Mouse (Mus musculus) limb, embryonic 14.5 days (tissue): ENCODE results near the gene Selenof. TPM values are rescaled to one million over a fixed set of nuclear protein-coding genes. Genes with fewer than 3 reads are reported as not detected.

Experiments used
- ATAC-seq: fragments of 200-750 bp; cut with Nextera tagmentation; 2 replicates; pipeline ENCODE4 v1.8.0; 2017; ENCODE audit warnings: low read depth, moderate number of reproducible peaks, moderate TSS enrichment; ENCODE audit not compliant: low FRiP score
- DNase-seq: peaks from one replicate; pipeline ENCODE4 v3.0.0-alpha.2; 2015; ENCODE audit warnings: low spot score
- H3K27ac ChIP-seq: fragments of 300-500 bp; sonication (generic); replicated peaks from 2 replicates; pipeline ENCODE4 v1.5.1; 2014; ENCODE audit warnings: low read depth, mild to moderate bottlenecking, low read length, moderate library complexity, mixed read lengths
- H3K27me3 ChIP-seq: fragments of 300-500 bp; sonication (generic); 2 replicates; pipeline ENCODE4 v1.6.1; 2014; ENCODE audit warnings: low read length, mixed read lengths; ENCODE audit not compliant: control insufficient read depth, insufficient read depth
- H3K36me3 ChIP-seq: fragments of 300-500 bp; sonication (generic); 2 replicates; pipeline ENCODE4 v1.6.1; 2014; ENCODE audit warnings: mild to moderate bottlenecking, low read length, moderate library complexity, mixed read lengths; ENCODE audit not compliant: control insufficient read depth, insufficient read depth
- H3K4me1 ChIP-seq: fragments of 300-500 bp; sonication (generic); 2 replicates; pipeline ENCODE4 v1.6.1; 2014; ENCODE audit warnings: antibody characterized with exemption, low read length, mixed read lengths; ENCODE audit not compliant: control insufficient read depth, insufficient read depth
- H3K4me2 ChIP-seq: fragments of 300-500 bp; sonication (generic); replicated peaks from 2 replicates; pipeline ENCODE4 v1.6.1; 2014; ENCODE audit warnings: low read depth, mild to moderate bottlenecking, low read length, moderate library complexity; ENCODE audit not compliant: severe bottlenecking
- H3K4me3 ChIP-seq: fragments of 300-500 bp; sonication (generic); replicated peaks from 2 replicates; pipeline ENCODE4 v1.5.1; 2014; ENCODE audit warnings: low read length
- H3K9ac ChIP-seq: fragments of 300-500 bp; sonication (generic); 2 replicates; pipeline ENCODE4 v1.6.1; 2014; ENCODE audit warnings: mild to moderate bottlenecking, low read depth, low read length, moderate library complexity; ENCODE audit not compliant: severe bottlenecking
- H3K9me3 ChIP-seq: fragments of 300-500 bp; sonication (generic); 2 replicates; pipeline ENCODE4 v1.6.1; 2016; ENCODE audit warnings: low read length; ENCODE audit not compliant: control insufficient read depth
- POLR2A ChIP-seq: fragments of 200-500 bp; IDR thresholded peaks from 2 replicates; pipeline ENCODE4 v1.8.0; 2012; ENCODE audit warnings: inconsistent platforms, mild to moderate bottlenecking, moderate library complexity, borderline replicate concordance; ENCODE audit not compliant: insufficient read depth, insufficient read length; ENCODE audit errors: extremely low read depth
- WGBS: fragments of 180-500 bp; shearing (Covaris S2); extraction: QIAGEN DNeasy Blood & Tissue Kit; methylation state at CpG from one replicate; pipeline ENCODE4 v1.1.7; 2014; 5-methylcytosine and 5-hydroxymethylcytosine counted together
- polyA plus RNA-seq, 2 experiments: library from polyadenylated mRNA; depleted of rRNA in 1 of 2; stranded (reverse) in 1 of 2; unstranded in 1 of 2; fragments of >200 nt; fragmentation: Nextera tagmentation in 1 of 2; extraction: Ambion mirVana in 1 of 2; gene quantifications; 2 replicates each; pipeline versions ENCODE4 v1.2.1 to v1.2.3; 2012 to 2014

The Selenof gene
- polyA plus RNA-seq, 2 experiments = 424 to 555 TPM

GRCm38 (mm10) chr3:144589189-144589890, 19.2 kb downstream of the Selenof start:
- Histone ChIP-seq H3K9me3 (no peaks in the 10 kb centered on the region), H3K9ac (no peak overlapping the region), H3K4me3 (no peak overlapping the region), H3K36me3 (peaks cover 51% of the 10 kb centered on the region), H3K27me3 (no peaks in the 10 kb centered on the region), H3K27ac (no peak overlapping the region), H3K4me1 (peaks cover 11% of the 10 kb centered on the region; the same call in 1 of the 2 replicates), H3K4me2 (no peak overlapping the region)
- 87% methylated on average over 8 of the region's 8 CpGs for WGBS
- ATAC-seq = no peak
- TF ChIP-seq POLR2A = no peak
- DNase-seq = no peak

GRCm38 (mm10) chr3:144592992-144593785, 23.1 kb downstream of the Selenof start:
- 87% methylated on average over 9 of the region's 9 CpGs for WGBS
- no peak for TF ChIP-seq POLR2A
- ATAC-seq (no peak), DNase-seq (no peak)
- Histone ChIP-seq H3K27ac (no peak overlapping the region), H3K4me3 (no peak overlapping the region), H3K4me1 (no peaks in the 10 kb centered on the region), H3K9me3 (no peaks in the 10 kb centered on the region), H3K36me3 (peaks cover 70% of the 10 kb centered on the region), H3K27me3 (no peaks in the 10 kb centered on the region), H3K4me2 (no peak overlapping the region), H3K9ac (no peak overlapping the region)

GRCm38 (mm10) chr3:144597121-144597520, 27.0 kb downstream of the Selenof start:
- WGBS = 82% methylated on average over 4 of the region's 4 CpGs
- Histone ChIP-seq H3K27me3 (no peaks in the 10 kb centered on the region), H3K36me3 (peaks cover 71% of the 10 kb centered on the region), H3K9me3 (no peaks in the 10 kb centered on the region), H3K4me3 (no peak overlapping the region), H3K4me1 (no peaks in the 10 kb centered on the region), H3K27ac (no peak overlapping the region), H3K9ac (no peak overlapping the region), H3K4me2 (no peak overlapping the region)
- no peak for DNase-seq
- TF ChIP-seq POLR2A = no peak
- ATAC-seq = no peak

DNA sequence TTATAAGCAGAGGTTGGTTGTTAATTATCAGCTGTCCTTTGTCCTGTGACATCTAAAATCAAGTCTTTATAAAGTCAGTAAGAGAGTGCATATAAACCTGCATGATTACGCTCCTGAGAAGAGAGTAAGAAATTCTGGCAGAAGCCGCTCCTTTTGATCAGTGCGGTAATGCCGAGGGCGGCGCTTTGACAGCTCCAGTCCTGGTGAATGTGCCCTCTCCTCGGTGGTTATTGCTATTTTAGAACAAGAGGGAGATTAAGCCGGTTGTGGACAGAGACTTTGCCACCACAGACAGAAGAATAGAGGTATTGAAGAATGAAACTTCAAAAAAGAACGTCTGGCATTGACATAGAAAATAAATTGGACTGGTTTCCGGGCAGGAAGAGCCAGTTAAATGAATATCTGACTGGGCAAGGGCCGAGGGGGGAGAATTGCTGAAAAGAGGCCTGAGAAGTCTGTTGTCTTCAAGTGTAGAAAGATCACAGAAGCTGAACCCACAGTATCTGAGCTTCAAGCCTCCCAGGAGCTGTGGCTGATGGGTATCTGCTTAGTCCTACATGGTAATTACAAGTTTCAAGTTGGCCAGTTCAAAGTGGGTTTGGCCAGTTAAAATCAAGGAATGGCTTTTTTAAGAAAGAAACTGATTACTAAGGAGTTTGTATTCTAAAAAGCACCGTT, 27.8 kb downstream of the Selenof start:
- Histone ChIP-seq H3K4me1 (no peaks in the 10 kb centered on the region), H3K9ac (no peak overlapping the region), H3K4me3 (no peak overlapping the region), H3K27me3 (no peaks in the 10 kb centered on the region), H3K27ac (no peak overlapping the region), H3K36me3 (peaks cover 66% of the 10 kb centered on the region), H3K4me2 (no peak overlapping the region), H3K9me3 (no peaks in the 10 kb centered on the region)
- TF ChIP-seq POLR2A = no peak
- no peak for DNase-seq
- WGBS = 87% methylated on average over 12 of the region's 12 CpGs
- no peak for ATAC-seq

DNA sequence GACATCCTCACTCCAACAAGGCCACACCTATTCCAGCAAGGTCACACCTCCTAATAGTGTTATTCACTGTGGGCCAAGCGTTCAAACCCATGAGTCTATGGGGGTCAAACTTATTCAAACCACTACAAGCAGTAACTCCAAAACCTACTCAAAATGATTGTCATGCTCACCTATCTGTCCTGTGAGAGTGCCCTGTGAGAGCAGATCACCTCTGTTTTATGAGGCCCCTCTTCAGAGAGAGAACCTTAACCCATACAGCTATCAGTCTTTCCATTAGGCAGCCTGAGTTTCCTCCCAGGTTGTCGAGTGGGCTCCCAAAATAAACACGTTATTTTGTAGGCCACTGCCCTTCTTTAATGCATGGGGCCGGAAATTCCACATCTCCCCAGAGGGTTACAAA, 32.3 kb downstream of the Selenof start:
- no peaks in the 10 kb centered on the region for H3K27me3 ChIP-seq
- TF ChIP-seq POLR2A = no peak
- WGBS = 53% methylated on average over 4 of the region's 4 CpGs
- H3K36me3 ChIP-seq = peaks cover 32% of the 10 kb centered on the region
- H3K4me2 ChIP-seq = no peak overlapping the region
- no peak overlapping the region for H3K9ac ChIP-seq
- H3K4me3 ChIP-seq = no peak overlapping the region
- H3K27ac ChIP-seq = no peak overlapping the region
- peak; percentile 28; the same call in 1 of the 2 replicates for ATAC-seq
- DNase-seq = no peak
- no peaks in the 10 kb centered on the region for H3K9me3 ChIP-seq
- no peaks in the 10 kb centered on the region for H3K4me1 ChIP-seq
